Mouse (Mus musculus) midbrain, embryonic 12.5 days (tissue): ENCODE results near the gene Vmn2r93. TPM values are rescaled to one million over a fixed set of nuclear protein-coding genes. Genes with fewer than 3 reads are reported as not detected.

Source experiments
- ATAC-seq: fragments of 200-750 bp; cut with Nextera tagmentation; 2 replicates; pipeline ENCODE4 v1.8.0; 2017; ENCODE audit warnings: low read depth, moderate TSS enrichment, moderate library complexity; ENCODE audit not compliant: low FRiP score
- H3K27ac ChIP-seq: fragments of 300-500 bp; sonication (generic); replicated peaks from 2 replicates; pipeline ENCODE4 v1.5.1; 2016; ENCODE audit warnings: mild to moderate bottlenecking
- H3K27me3 ChIP-seq: fragments of 300-500 bp; sonication (generic); 2 replicates; pipeline ENCODE4 v1.6.1; 2016; ENCODE audit warnings: mild to moderate bottlenecking
- H3K36me3 ChIP-seq: fragments of 300-500 bp; sonication (generic); 2 replicates; pipeline ENCODE4 v1.6.1; 2016
- H3K4me1 ChIP-seq: fragments of 300-500 bp; sonication (generic); 2 replicates; pipeline ENCODE4 v1.6.1; 2016
- H3K4me2 ChIP-seq: fragments of 300-500 bp; sonication (generic); replicated peaks from 2 replicates; pipeline ENCODE4 v1.6.1; 2016; ENCODE audit warnings: mild to moderate bottlenecking, moderate library complexity
- H3K4me3 ChIP-seq: fragments of 300-500 bp; sonication (generic); 2 replicates; pipeline ENCODE4 v1.5.1; 2016; ENCODE audit warnings: mild to moderate bottlenecking
- H3K9ac ChIP-seq: fragments of 300-500 bp; sonication (generic); replicated peaks from 2 replicates; pipeline ENCODE4 v1.6.1; 2016; ENCODE audit warnings: mild to moderate bottlenecking, moderate library complexity
- H3K9me3 ChIP-seq: fragments of 300-500 bp; sonication (generic); 2 replicates; pipeline ENCODE4 v1.6.1; 2016; ENCODE audit warnings: mild to moderate bottlenecking
- WGBS: fragments of 180-500 bp; shearing (Covaris S2); methylation state at CpG from one replicate; pipeline ENCODE4 v1.1.7; 2016; 5-methylcytosine and 5-hydroxymethylcytosine counted together
- polyA plus RNA-seq: library from polyadenylated mRNA; unstranded; fragments of >200 nt; fragmentation: Nextera tagmentation; extraction: Ambion mirVana; gene quantifications from 2 replicates; pipeline ENCODE4 v1.2.1, GENCODE M21; 2016

Gene Vmn2r93
- polyA plus RNA-seq: not detected in 2 replicates

- Histone ChIP-seq H3K9me3 (no peaks in the 10 kb centered on the region), H3K4me1 (no peaks in the 10 kb centered on the region), H3K4me3 (no peak within 1 kb of the TSS), H3K4me2 (no peak within 1 kb of the TSS), H3K27ac (no peak within 1 kb of the TSS), H3K36me3 (no peaks in the 10 kb centered on the region), H3K9ac (no peak within 1 kb of the TSS), H3K27me3 (no peaks in the 10 kb centered on the region)
- 50% methylated on average over 1 of the region's 1 CpGs for WGBS
- no peak for ATAC-seq
Observed at GRCm38 (mm10) chr17:18297799-18298198, at the start of gene Vmn2r93. Gene Vmn2r93 (plus strand): TSS chr17:18298099.

GRCm38 (mm10) chr17:18277656-18278055, 20.2 kb upstream of the Vmn2r93 start, which contains the start of gene Vmn2r94:
Gene Vmn2r94 (minus strand): TSS chr17:18277756.
- Histone ChIP-seq H3K36me3 (no peaks in the 10 kb centered on the region), H3K27me3 (no peaks in the 10 kb centered on the region), H3K9ac (no peak within 1 kb of the TSS), H3K4me2 (no peak within 1 kb of the TSS), H3K9me3 (peaks cover 16% of the 10 kb centered on the region; the same call in 1 of the 2 replicates), H3K4me3 (no peak within 1 kb of the TSS), H3K27ac (no peak within 1 kb of the TSS), H3K4me1 (no peaks in the 10 kb centered on the region)
- ATAC-seq: no peak
- WGBS: 74% methylated on average over 2 of the region's 2 CpGs

GRCm38 (mm10) chr17:18323031-18323430, 25.1 kb downstream of the Vmn2r93 start:
- no peak for ATAC-seq
- Histone ChIP-seq H3K4me2 (no peak overlapping the region), H3K27me3 (no peaks in the 10 kb centered on the region), H3K4me1 (no peaks in the 10 kb centered on the region), H3K4me3 (no peak overlapping the region), H3K9me3 (peaks cover 23% of the 10 kb centered on the region; the same call in 1 of the 2 replicates), H3K9ac (no peak overlapping the region), H3K36me3 (no peaks in the 10 kb centered on the region), H3K27ac (no peak overlapping the region)
- 94% methylated on average over 2 of the region's 2 CpGs for WGBS

GRCm38 (mm10) chr17:18360007-18360406, 62.1 kb downstream of the Vmn2r93 start:
- no peak overlapping the region for H3K27ac ChIP-seq
- WGBS: 66% methylated on average over 1 of the region's 1 CpGs
- no peak for ATAC-seq

GRCm38 (mm10) chr17:18360602-18361001, 62.7 kb downstream of the Vmn2r93 start:
- H3K4me1 ChIP-seq: no peaks in the 10 kb centered on the region
- WGBS: 52% methylated on average over 3 of the region's 3 CpGs
- H3K9ac ChIP-seq: no peak overlapping the region
- H3K4me2 ChIP-seq: no peak overlapping the region
- H3K9me3 ChIP-seq: peaks cover 12% of the 10 kb centered on the region; the same call in 1 of the 2 replicates
- no peak for ATAC-seq
- no peak overlapping the region for H3K27ac ChIP-seq
- H3K4me3 ChIP-seq: no peak overlapping the region
- H3K36me3 ChIP-seq: no peaks in the 10 kb centered on the region
- H3K27me3 ChIP-seq: no peaks in the 10 kb centered on the region

More at GRCm38 (mm10) chr17:18360007-18360406, 62.1 kb downstream of the Vmn2r93 start:
- H3K4me3 ChIP-seq: no peak overlapping the region
- H3K4me2 ChIP-seq: no peak overlapping the region
- H3K9ac ChIP-seq: no peak overlapping the region
- peaks cover 12% of the 10 kb centered on the region; the same call in 1 of the 2 replicates for H3K9me3 ChIP-seq
- no peaks in the 10 kb centered on the region for H3K27me3 ChIP-seq
- H3K4me1 ChIP-seq: no peaks in the 10 kb centered on the region
- no peaks in the 10 kb centered on the region for H3K36me3 ChIP-seq

Other genes starting within 250 kb of the Vmn2r93 start
- gene Vmn2r124, start 248.7 kb upstream of the Vmn2r93 start, polyA plus RNA-seq: not detected in 2 replicates
- gene Vmn2r91, start 213.1 kb upstream of the Vmn2r93 start, polyA plus RNA-seq: not detected in 2 replicates
- not detected in 2 replicates for gene Vmn2r92, start 146.2 kb upstream of the Vmn2r93 start, polyA plus RNA-seq
- gene Vmn2r94, start 20.3 kb upstream of the Vmn2r93 start, polyA plus RNA-seq: not detected in 2 replicates
- gene Vmn2r95, start 126.0 kb downstream of the Vmn2r93 start, polyA plus RNA-seq: not detected in 2 replicates